Mouse (Mus musculus): Measurements from ENCODE around the gene Zmynd8.

Gene Zmynd8

DNA sequence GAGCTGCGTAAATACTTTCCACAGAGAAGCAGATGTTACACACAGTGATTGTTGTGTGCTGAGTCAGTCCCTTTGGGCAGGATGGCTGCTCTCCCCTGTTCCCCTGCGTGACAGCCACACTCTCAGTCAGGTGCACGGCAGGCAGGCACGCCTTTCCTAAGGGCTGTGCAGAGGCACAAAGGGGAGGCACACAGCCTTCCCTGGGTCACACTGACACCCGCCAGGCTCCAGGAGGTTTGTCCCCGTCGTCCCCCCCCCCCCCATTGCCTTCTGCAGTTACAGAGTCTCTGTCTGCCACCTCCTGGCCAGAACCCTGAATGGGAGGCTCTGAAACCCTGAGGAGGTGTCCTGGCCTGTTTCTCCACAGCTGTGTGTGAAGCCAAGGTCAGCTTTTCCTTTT is 147.7 kb downstream of the Zmynd8 start:
- in situ Hi-C loops (cut with MboI; ENCODE audit: low pct_unique_long_range_greater_than_20kb in 1 of 2, low sequenced_read_pairs in 2 of 2, unreplicated experiment in 1 of 2), result no loop called here

DNA sequence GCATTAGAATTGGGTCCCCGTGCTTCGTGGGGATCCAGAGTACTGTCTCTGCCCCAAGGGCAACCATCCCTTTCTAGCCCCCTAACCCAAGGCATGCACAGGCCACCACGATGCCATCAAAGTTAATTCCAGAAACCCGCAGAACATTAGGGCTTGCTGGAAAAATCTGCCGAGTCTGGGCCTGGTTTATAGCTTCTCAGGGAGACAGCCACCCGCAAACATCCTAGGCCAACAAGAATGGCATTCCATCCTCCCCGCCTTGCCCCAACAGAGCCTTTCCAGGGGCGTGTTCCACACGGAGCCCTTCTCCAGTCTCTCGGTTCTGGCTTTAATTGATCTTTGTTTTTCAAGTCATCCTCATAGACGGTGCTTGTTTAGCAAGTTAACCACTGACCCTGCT is 150.4 kb downstream of the Zmynd8 start:
- in situ Hi-C loops (cut with MboI; ENCODE audit: low pct_unique_long_range_greater_than_20kb in 1 of 2, low sequenced_read_pairs in 2 of 2, unreplicated experiment in 1 of 2), result no loop called here

DNA sequence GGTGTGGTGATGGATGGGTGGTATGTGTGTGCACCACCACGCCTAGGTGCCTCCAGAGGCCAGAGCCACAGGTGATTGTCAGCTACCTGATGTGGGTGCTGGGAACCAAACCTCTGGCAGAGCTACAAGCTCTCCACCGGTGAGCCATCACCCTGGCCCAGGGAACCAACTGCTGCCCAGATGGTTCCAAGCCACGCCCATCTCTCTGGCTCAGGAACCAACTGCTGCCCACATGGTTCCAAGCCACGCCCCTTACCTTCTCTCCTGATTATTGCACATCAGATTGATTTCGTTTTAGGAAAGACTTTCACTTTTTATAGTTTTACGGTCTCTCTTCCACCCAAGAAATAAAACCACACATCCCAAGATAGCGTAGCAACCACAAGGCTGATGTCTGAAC is 150.8 kb downstream of the Zmynd8 start:
- in situ Hi-C loops (cut with MboI; ENCODE audit: low pct_unique_long_range_greater_than_20kb in 1 of 2, low sequenced_read_pairs in 2 of 2, unreplicated experiment in 1 of 2), result no loop called here

DNA sequence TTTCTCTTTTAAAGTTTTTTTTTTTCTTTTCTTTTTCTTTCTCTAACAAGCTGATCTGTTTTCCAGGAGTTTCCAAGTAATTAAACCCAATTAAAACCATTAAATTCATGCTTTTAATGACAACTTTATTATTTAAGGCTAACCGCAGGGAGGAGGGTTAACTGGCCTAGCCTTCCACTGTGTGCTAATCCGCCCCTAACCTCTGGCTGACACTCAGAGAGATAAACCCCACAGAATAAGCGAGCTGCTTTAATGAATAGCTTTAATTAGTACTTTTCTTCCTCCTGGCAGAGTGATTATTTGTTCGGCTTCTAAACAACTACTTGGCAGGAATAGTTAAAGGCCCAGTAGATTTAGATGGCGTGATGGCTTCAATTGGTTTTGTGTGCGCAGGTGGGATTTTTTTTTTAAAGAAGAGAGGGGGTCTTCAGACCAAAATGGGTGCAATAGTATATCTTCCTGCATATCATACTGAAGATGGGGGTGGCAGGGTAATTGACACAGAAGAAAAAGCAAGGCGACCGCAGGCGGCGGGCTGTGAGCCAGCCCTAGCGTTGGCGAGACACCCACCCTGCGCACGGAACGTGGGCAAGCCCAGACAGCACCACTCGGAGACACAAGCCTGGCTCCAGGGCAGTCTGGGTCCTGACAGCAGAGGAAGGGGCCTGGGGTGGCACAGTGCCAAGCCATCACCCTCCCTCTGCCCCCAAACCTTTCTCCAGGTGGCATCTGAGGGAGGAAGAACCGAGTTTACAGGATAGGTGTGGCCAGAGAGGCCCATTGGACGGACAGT is 153.3 kb downstream of the Zmynd8 start:
- in situ Hi-C loops (cut with MboI; ENCODE audit: low pct_unique_long_range_greater_than_20kb in 1 of 2, low sequenced_read_pairs in 2 of 2, unreplicated experiment in 1 of 2), result no loop called here

GRCm38 (mm10) chr2:165742210-165742786 is 156.5 kb downstream of the Zmynd8 start:
- in situ Hi-C loops (cut with MboI; ENCODE audit: low pct_unique_long_range_greater_than_20kb in 1 of 2, low sequenced_read_pairs in 2 of 2, unreplicated experiment in 1 of 2), result no loop called here

DNA sequence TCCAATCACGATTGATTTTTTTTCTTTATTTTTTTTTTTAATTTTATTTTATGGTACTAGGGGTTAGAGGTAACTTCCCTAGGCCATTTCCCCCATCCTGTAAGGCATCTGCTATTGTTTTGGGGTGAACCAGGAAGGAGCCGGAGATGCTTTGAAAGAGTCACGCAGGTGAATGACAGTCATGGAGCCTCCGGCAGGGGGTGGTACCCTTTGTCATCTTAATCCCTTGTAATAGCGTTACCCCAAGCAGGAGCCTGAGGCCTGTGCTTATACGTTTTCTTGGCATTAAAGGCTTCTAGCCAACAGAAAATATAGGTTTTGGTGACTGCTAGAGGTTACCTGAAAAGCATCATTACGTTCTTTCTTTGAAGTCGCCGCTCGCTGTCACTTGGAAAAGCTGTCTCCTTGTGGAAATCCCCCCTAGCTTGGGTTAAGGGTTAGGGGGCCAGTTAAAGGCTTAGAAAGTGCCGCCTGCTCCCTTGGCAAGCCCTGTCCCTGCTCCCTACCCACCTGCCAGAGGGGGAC is 157.2 kb downstream of the Zmynd8 start:
- in situ Hi-C loops (cut with MboI; ENCODE audit: low pct_unique_long_range_greater_than_20kb in 1 of 2, low sequenced_read_pairs in 2 of 2, unreplicated experiment in 1 of 2), result no loop called here

DNA sequence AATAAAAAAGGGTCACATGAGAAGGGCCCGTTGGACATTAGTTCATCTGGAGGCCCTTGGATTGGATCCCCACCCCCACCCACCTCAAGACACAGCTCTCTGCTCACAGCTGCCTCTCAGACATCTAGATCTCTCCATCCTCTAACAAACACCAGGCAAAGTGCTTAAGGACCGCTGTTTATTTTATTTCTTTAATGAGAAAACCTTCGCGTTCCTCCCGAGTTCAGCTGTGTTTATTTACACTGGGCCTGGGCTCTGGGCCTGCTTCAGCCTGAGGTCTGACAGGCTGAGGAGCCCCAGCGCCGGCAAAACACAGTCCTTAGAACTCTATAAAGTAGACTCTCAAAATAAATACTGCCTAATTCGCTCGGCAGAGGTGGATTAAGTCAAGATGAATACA is 157.8 kb downstream of the Zmynd8 start:
- in situ Hi-C loops (cut with MboI; ENCODE audit: low pct_unique_long_range_greater_than_20kb in 1 of 2, low sequenced_read_pairs in 2 of 2, unreplicated experiment in 1 of 2), result no loop called here

- in situ Hi-C loops (cut with MboI; ENCODE audit: low pct_unique_long_range_greater_than_20kb in 1 of 2, low sequenced_read_pairs in 2 of 2, unreplicated experiment in 1 of 2), result no loop called here
Observed at GRCm38 (mm10) chr2:165740381-165740780, 158.4 kb downstream of the Zmynd8 start.

- in situ Hi-C loops (cut with MboI; ENCODE audit: low pct_unique_long_range_greater_than_20kb in 1 of 2, low sequenced_read_pairs in 2 of 2, unreplicated experiment in 1 of 2), result no loop called here
Observed at GRCm38 (mm10) chr2:165736297-165736696, 162.5 kb downstream of the Zmynd8 start.

All from mouse embryonic stem cell (cell line).